24 mouse cellular contexts compared by ENCODE assay signal in the genomic region with DNA sequence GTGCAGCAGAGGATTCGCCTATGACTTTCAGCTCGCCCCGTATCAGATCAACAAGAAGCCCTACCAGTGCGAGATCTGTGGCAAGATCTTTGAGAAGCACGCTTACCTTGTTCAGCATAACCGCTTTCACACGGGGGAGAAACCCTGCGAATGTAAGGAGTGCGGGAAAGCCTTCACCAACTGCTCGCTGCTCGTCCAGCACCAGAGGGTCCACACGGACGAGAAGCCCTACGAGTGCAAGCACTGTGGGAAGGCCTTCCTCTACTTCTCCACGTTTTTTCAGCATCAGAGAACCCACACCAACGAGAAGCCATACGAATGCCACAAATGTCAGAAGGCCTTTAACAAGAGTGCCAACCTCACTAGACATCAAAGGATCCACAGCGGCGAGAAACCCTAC. TPM values are rescaled to one million over a fixed set of nuclear protein-coding genes. Genes with fewer than 3 reads are reported as not detected.
A peak's percentile ranks its signal among the peaks of the same experiment; 100 is the strongest.
DNase-seq lines count a peak whose midpoint lies in the region; ATAC-seq and TF ChIP-seq lines count a peak whose summit lies in the region.
"Had no signal": no experiment of that assay in that cellular context is flagged by ENCODE, and none has a peak within 500 bp of the region (broad histone marks: within the 10 kb centered on the region; RNA-seq: fewer than 3 reads in every experiment).

No protein-coding gene starts in this region.

- TF ChIP-seq EP300 in liver, postnatal 0 days (IDR thresholded peaks at IDR 0.05; ENCODE audit: low read depth) = no peak
- TF ChIP-seq EP300 in stomach, postnatal 0 days (optimal IDR thresholded peaks at IDR 0.05) = no peak

- peak; percentile 60 for DNase-seq in heart, embryonic 10.5 days (ENCODE audit: low spot score)
- no peak for DNase-seq in heart, postnatal 25 days (ENCODE audit: low spot score)
- DNase-seq in liver, postnatal 0 days = peak; percentile 7
- DNase-seq in liver, embryonic 11.5 days (ENCODE audit: low spot score) = no peak
- peak; percentile 0 for DNase-seq in stomach, postnatal 0 days (ENCODE audit: low spot score)
- no peak for DNase-seq in embryo, embryonic 11 days
- DNase-seq: adrenal gland, adult 2 months; adrenal gland, adult 8-10 months; adrenal gland, postnatal 10 days; adrenal gland, postnatal 14 days; adrenal gland, postnatal 25 days; adrenal gland, postnatal 36 days; B cell, adult 2 months; cerebellum, adult 11 months; cerebellum, adult 11-12 months had no signal

- peaks cover 7% of the 10 kb centered on the region; the same call in 1 of the 2 replicates for H3K9me3 ChIP-seq in heart, embryonic 10.5 days
- H3K9me3 ChIP-seq in liver, postnatal 0 days (ENCODE audit: low read length) = peaks cover 9% of the 10 kb centered on the region
- peaks cover 3% of the 10 kb centered on the region for H3K9me3 ChIP-seq in liver, embryonic 11.5 days (ENCODE audit: control insufficient read depth, low read length)
- peaks cover 45% of the 10 kb centered on the region for H3K9me3 ChIP-seq in megakaryocyte, embryonic 14.5 days
- no peaks in the 10 kb centered on the region for H3K9me3 ChIP-seq in stomach, postnatal 0 days (ENCODE audit: control insufficient read depth, low read length)

- intact Hi-C loops in heart, postnatal 25 days (cut with DNase I) = no loop called here

- no peak overlapping the region for H3K4me2 ChIP-seq in liver, postnatal 0 days (ENCODE audit: low read depth, low read length)
- H3K4me2 ChIP-seq in liver, embryonic 11.5 days = no peak overlapping the region
- no peak overlapping the region for H3K4me2 ChIP-seq in stomach, postnatal 0 days (replicated peaks; ENCODE audit: low read depth)

- H3K4me1 ChIP-seq in heart, embryonic 10.5 days = no peaks in the 10 kb centered on the region
- no peaks in the 10 kb centered on the region for H3K4me1 ChIP-seq in liver, postnatal 0 days (ENCODE audit: insufficient read depth)
- H3K4me1 ChIP-seq in liver, embryonic 11.5 days (replicated peaks; ENCODE audit: control insufficient read depth, insufficient read depth, low read length) = no peaks in the 10 kb centered on the region
- H3K4me1 ChIP-seq in megakaryocyte, embryonic 14.5 days = no peaks in the 10 kb centered on the region
- H3K4me1 ChIP-seq in stomach, postnatal 0 days (replicated peaks; ENCODE audit: control insufficient read depth, insufficient read depth) = no peaks in the 10 kb centered on the region

- ATAC-seq in liver, postnatal 0 days = no peak
- ATAC-seq in liver, embryonic 11.5 days (replicated peaks; ENCODE audit: low FRiP score) = no peak
- ATAC-seq in megakaryocyte, adult 5-6 weeks (ENCODE audit: poor library complexity, severe bottlenecking) = no peak
- ATAC-seq in stomach, postnatal 0 days (ENCODE audit: low FRiP score, low TSS enrichment) = no peak
- ATAC-seq: activated CD4-positive, CD25-positive, alpha-beta regulatory T cell, adult 4 months; CD4-positive, CD25-positive, alpha-beta regulatory T cell, adult 4 months; Patski had no signal

- peaks cover 81% of the 10 kb centered on the region for H3K36me3 ChIP-seq in heart, embryonic 10.5 days
- H3K36me3 ChIP-seq in liver, postnatal 0 days (replicated peaks; ENCODE audit: insufficient read depth, low read length) = peaks cover 59% of the 10 kb centered on the region
- H3K36me3 ChIP-seq in liver, embryonic 11.5 days (ENCODE audit: control insufficient read depth, insufficient read depth, low read length) = peaks cover 60% of the 10 kb centered on the region
- H3K36me3 ChIP-seq in megakaryocyte, embryonic 14.5 days (replicated peaks; ENCODE audit: low read length) = peaks cover 84% of the 10 kb centered on the region
- H3K36me3 ChIP-seq in stomach, postnatal 0 days (ENCODE audit: control insufficient read depth, insufficient read depth, low read length) = peaks cover 33% of the 10 kb centered on the region

- TF ChIP-seq CTCF in liver, postnatal 0 days (IDR thresholded peaks at IDR 0.05; ENCODE audit: low read depth) = no peak
- no peak for TF ChIP-seq CTCF in stomach, postnatal 0 days (IDR thresholded peaks at IDR 0.05; ENCODE audit: low read depth)

- H3K27ac ChIP-seq in heart, embryonic 10.5 days = no peak overlapping the region
- no peak overlapping the region for H3K27ac ChIP-seq in liver, postnatal 0 days (ENCODE audit: low read depth)
- no peak overlapping the region for H3K27ac ChIP-seq in liver, embryonic 11.5 days (ENCODE audit: low read depth, low read length)
- H3K27ac ChIP-seq in stomach, postnatal 0 days (replicated peaks) = no peak overlapping the region

- H3K27me3 ChIP-seq in heart, embryonic 10.5 days (ENCODE audit: insufficient read depth, poor library complexity, severe bottlenecking) = no peaks in the 10 kb centered on the region
- H3K27me3 ChIP-seq in liver, postnatal 0 days (ENCODE audit: insufficient read depth, low read length) = no peaks in the 10 kb centered on the region
- H3K27me3 ChIP-seq in liver, embryonic 11.5 days (replicated peaks; ENCODE audit: control insufficient read depth, insufficient read depth, low read length) = no peaks in the 10 kb centered on the region
- no peaks in the 10 kb centered on the region for H3K27me3 ChIP-seq in megakaryocyte, embryonic 14.5 days (replicated peaks)
- no peaks in the 10 kb centered on the region for H3K27me3 ChIP-seq in stomach, postnatal 0 days (ENCODE audit: control insufficient read depth, insufficient read depth, low read length)
- H3K27me3 ChIP-seq: CH12.LX, Patski had no signal

- no peak overlapping the region for H3K4me3 ChIP-seq in heart, embryonic 10.5 days
- H3K4me3 ChIP-seq in liver, postnatal 0 days (ENCODE audit: low read depth, low read length) = no peak overlapping the region
- H3K4me3 ChIP-seq in liver, embryonic 11.5 days (ENCODE audit: low read depth, low read length) = no peak overlapping the region
- peak overlapping the region; percentile 12 for H3K4me3 ChIP-seq in megakaryocyte, embryonic 14.5 days (replicated peaks)
- no peak overlapping the region for H3K4me3 ChIP-seq in stomach, postnatal 0 days (ENCODE audit: low read depth, low read length)

- no peak overlapping the region for H3K9ac ChIP-seq in liver, postnatal 0 days (replicated peaks)
- H3K9ac ChIP-seq in liver, embryonic 11.5 days (ENCODE audit: low read depth, low read length) = no peak overlapping the region
- H3K9ac ChIP-seq in stomach, postnatal 0 days (ENCODE audit: low read length) = no peak overlapping the region

- WGBS in heart, embryonic 10.5 days = 93% methylated on average over 19 of the region's 19 CpGs
- 94% methylated on average over 19 of the region's 19 CpGs for WGBS in liver, postnatal 0 days (ENCODE audit: insufficient replicate concordance)
- 95% methylated on average over 19 of the region's 19 CpGs for WGBS in liver, embryonic 11.5 days
- 97% methylated on average over 19 of the region's 19 CpGs for WGBS in stomach, postnatal 0 days

RNA-seq across cellular contexts. Expression of gene Zfp30, which starts 7.2 kb away (rescaled TPM):
- 3.7 and 3.8 TPM in 2 replicates for polyA plus RNA-seq in heart, embryonic 10.5 days (2016; fragmentation: Nextera tagmentation; extraction: Ambion mirVana)
- 1 to 10 TPM; 5.2 to 6.1 TPM for total RNA-seq in heart, postnatal 25 days (2021)
- polyA plus RNA-seq in liver, postnatal 0 days (2015; fragmentation: Nextera tagmentation; extraction: Ambion mirVana) = 0.92 and 0.99 TPM in 2 replicates
- 2.4 and 3.0 TPM in 2 replicates for polyA plus RNA-seq in liver, embryonic 11.5 days (2014; fragmentation: Nextera tagmentation; extraction: Ambion mirVana)
- 0.37 TPM in 1 of 2 replicates, not detected in the other for polyA plus RNA-seq in megakaryocyte, embryonic 14.5 days (2012; ENCODE audit: insufficient read depth, low replicate concordance)
- total RNA-seq in megakaryocyte, adult 5-6 weeks (2015) = 0.25 TPM in 1 of 2 replicates, not detected in the other
- not detected in 2 replicates for total RNA-seq in megakaryocyte, adult 5-6 weeks (2017)
- polyA plus RNA-seq in stomach, postnatal 0 days (2015; fragmentation: Nextera tagmentation; extraction: Ambion mirVana) = 2.3 and 2.6 TPM in 2 replicates

RNA-seq across cellular contexts. Expression of gene Zfp84, which starts 8.2 kb away (rescaled TPM):
- polyA plus RNA-seq in heart, embryonic 10.5 days (2016; fragmentation: Nextera tagmentation; extraction: Ambion mirVana) = 8.3 and 9.8 TPM in 2 replicates
- total RNA-seq in heart, postnatal 25 days (2021) = 10 to 100 TPM; 10.2 to 12.4 TPM
- 2.5 and 3.3 TPM in 2 replicates for polyA plus RNA-seq in liver, postnatal 0 days (2015; fragmentation: Nextera tagmentation; extraction: Ambion mirVana)
- 9.6 and 10.2 TPM in 2 replicates for polyA plus RNA-seq in liver, embryonic 11.5 days (2014; fragmentation: Nextera tagmentation; extraction: Ambion mirVana)
- polyA plus RNA-seq in megakaryocyte, embryonic 14.5 days (2012; ENCODE audit: insufficient read depth, low replicate concordance) = 0.93 TPM in 1 of 2 replicates, not detected in the other
- total RNA-seq in megakaryocyte, adult 5-6 weeks (2015) = 9.6 and 14.7 TPM in 2 replicates
- 12.3 and 15.7 TPM in 2 replicates for total RNA-seq in megakaryocyte, adult 5-6 weeks (2017)
- 4.8 and 5.0 TPM in 2 replicates for polyA plus RNA-seq in stomach, postnatal 0 days (2015; fragmentation: Nextera tagmentation; extraction: Ambion mirVana)

RNA-seq across cellular contexts. Expression of gene Zfp790, which starts 39.3 kb away (rescaled TPM):
- 10.5 and 10.8 TPM in 2 replicates for polyA plus RNA-seq in heart, embryonic 10.5 days (2016; fragmentation: Nextera tagmentation; extraction: Ambion mirVana)
- 10 to 100 TPM; 12.4 to 12.7 TPM for total RNA-seq in heart, postnatal 25 days (2021)
- 2.2 and 2.5 TPM in 2 replicates for polyA plus RNA-seq in liver, postnatal 0 days (2015; fragmentation: Nextera tagmentation; extraction: Ambion mirVana)
- polyA plus RNA-seq in liver, embryonic 11.5 days (2014; fragmentation: Nextera tagmentation; extraction: Ambion mirVana) = 9.0 and 10.0 TPM in 2 replicates
- 0.62 TPM in 1 of 2 replicates, not detected in the other for polyA plus RNA-seq in megakaryocyte, embryonic 14.5 days (2012; ENCODE audit: insufficient read depth, low replicate concordance)
- 4.8 and 5.6 TPM in 2 replicates for total RNA-seq in megakaryocyte, adult 5-6 weeks (2015)
- total RNA-seq in megakaryocyte, adult 5-6 weeks (2017) = 9.0 and 9.1 TPM in 2 replicates
- polyA plus RNA-seq in stomach, postnatal 0 days (2015; fragmentation: Nextera tagmentation; extraction: Ambion mirVana) = 5.3 and 5.4 TPM in 2 replicates

RNA-seq across cellular contexts. Expression of gene Catsperg2, which starts 49.7 kb away (rescaled TPM):
- polyA plus RNA-seq in heart, embryonic 10.5 days (2016; fragmentation: Nextera tagmentation; extraction: Ambion mirVana) = not detected in 2 replicates
- not detected for total RNA-seq in heart, postnatal 25 days (2021)
- polyA plus RNA-seq in liver, postnatal 0 days (2015; fragmentation: Nextera tagmentation; extraction: Ambion mirVana) = not detected in 2 replicates
- not detected in 2 replicates for polyA plus RNA-seq in liver, embryonic 11.5 days (2014; fragmentation: Nextera tagmentation; extraction: Ambion mirVana)
- not detected in 2 replicates for polyA plus RNA-seq in megakaryocyte, embryonic 14.5 days (2012; ENCODE audit: insufficient read depth, low replicate concordance)
- total RNA-seq in megakaryocyte, adult 5-6 weeks (2015) = not detected in 2 replicates
- not detected in 2 replicates for total RNA-seq in megakaryocyte, adult 5-6 weeks (2017)
- polyA plus RNA-seq in stomach, postnatal 0 days (2015; fragmentation: Nextera tagmentation; extraction: Ambion mirVana) = 0.11 TPM in 1 of 2 replicates, not detected in the other
- total RNA-seq: adrenal gland, adult 18-20 months; adrenal gland, adult 2 months; adrenal gland, postnatal 10 days; adrenal gland, postnatal 14 days; adrenal gland, postnatal 25 days; adrenal gland, postnatal 36 days; MEL had no signal
- polyA plus RNA-seq: activated CD4-positive, CD25-positive, alpha-beta regulatory T cell, adult 4 months; adrenal gland, adult 2 months; C2C12; CD4-positive, CD25-positive, alpha-beta regulatory T cell, adult 4 months had no signal

Comparison
In these comparisons a context has a peak if more than half of its experiments do, and no peak if none do; other contexts are left out.
1. DNase-seq: peak in heart, embryonic 10.5 days (single experiment), liver, postnatal 0 days (single experiment) and stomach, postnatal 0 days (single experiment); none in heart, postnatal 25 days (single experiment), liver, embryonic 11.5 days (single experiment) and embryo, embryonic 11 days (single experiment).